Mouse (Mus musculus) embryonic fibroblast, embryonic 13.5 days (primary cell): ENCODE results near the gene Cd200r3.

ENCODE experiments used
- CTCF ChIP-seq: IDR thresholded peaks from 2 replicates; pipeline ENCODE4 v1.5.1; 2011; ENCODE audit warnings: mild to moderate bottlenecking, control low read depth, low read length, moderate library complexity, borderline replicate concordance; ENCODE audit not compliant: insufficient read depth
- POLR2A ChIP-seq: IDR thresholded peaks from 2 replicates; pipeline ENCODE4 v1.6.1; 2011; ENCODE audit warnings: low read depth, mild to moderate bottlenecking, control low read depth, low read length, moderate library complexity

DNA sequence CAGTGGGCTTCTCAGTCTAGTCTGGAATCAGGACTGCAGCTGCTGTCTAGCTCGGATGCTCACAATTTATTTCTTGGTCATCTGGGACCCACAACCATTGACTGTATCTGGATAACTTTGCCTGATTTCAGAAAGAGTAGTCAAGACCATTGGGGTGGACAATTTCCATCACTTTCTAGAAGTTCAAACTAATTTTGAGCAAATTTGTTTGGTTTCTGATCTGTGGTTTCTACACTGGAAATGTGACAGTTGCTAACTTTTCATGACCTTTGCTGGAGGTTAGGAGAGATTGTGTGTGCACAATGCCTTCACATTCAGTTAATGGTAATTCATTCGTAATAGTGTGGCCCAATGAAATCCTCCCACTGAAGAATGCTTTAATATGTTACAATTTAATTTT is 34.7 kb downstream of the Cd200r3 start:
- TF ChIP-seq POLR2A, result no peak
- TF ChIP-seq CTCF, result no peak
